Mouse (Mus musculus) bone marrow macrophage, adult 2 months (primary cell): ENCODE data around the gene Ms4a10. TPM values are rescaled to one million over a fixed set of nuclear protein-coding genes. Genes with fewer than 3 reads are reported as not detected.

ENCODE experiments used
- H3K27ac ChIP-seq: 2 replicates; pipeline ENCODE4 v1.5.1; 2012; ENCODE audit warnings: low read depth, low read length; ENCODE audit not compliant: insufficient read depth
- H3K4me1 ChIP-seq: 2 replicates; pipeline ENCODE4 v1.6.1; 2012; ENCODE audit warnings: low read length; ENCODE audit not compliant: control insufficient read depth, insufficient read depth
- H3K4me3 ChIP-seq: 2 replicates; pipeline ENCODE4 v1.5.1; 2012; ENCODE audit warnings: mild to moderate bottlenecking, low read length, moderate library complexity; ENCODE audit not compliant: insufficient read depth
- CTCF ChIP-seq: IDR thresholded peaks from 2 replicates; pipeline ENCODE4 v1.5.1; 2012; ENCODE audit warnings: low read depth, mild to moderate bottlenecking, low read length, moderate library complexity
- POLR2A ChIP-seq: IDR thresholded peaks from 2 replicates; pipeline ENCODE4 v1.6.1; 2012; ENCODE audit warnings: mild to moderate bottlenecking, low read depth, low read length, borderline replicate concordance
- polyA plus RNA-seq: library from polyadenylated mRNA; stranded (reverse); fragments of >200 nt; gene quantifications from 2 replicates; pipeline ENCODE4 v1.2.4, GENCODE M21; 2012; ENCODE audit not compliant: missing spikeins, insufficient read depth, insufficient read length

Gene Ms4a10
- polyA plus RNA-seq, 1 experiment = not detected

GRCm38 (mm10) chr19:10984551-10984950, 10.1 kb upstream of the Ms4a10 start:
- no peak overlapping the region for H3K27ac ChIP-seq

GRCm38 (mm10) chr19:10983146-10983545, 8.7 kb upstream of the Ms4a10 start:
- TF ChIP-seq POLR2A (no peak), CTCF (peak; percentile 16; the same call in 1 of the 2 replicates)
- H3K4me1 ChIP-seq = peaks cover 7% of the 10 kb centered on the region
- H3K4me3 ChIP-seq = no peak overlapping the region
- no peak overlapping the region for H3K27ac ChIP-seq

More at GRCm38 (mm10) chr19:10984551-10984950, 10.1 kb upstream of the Ms4a10 start:
- Histone ChIP-seq H3K4me1 (peaks cover 5% of the 10 kb centered on the region), H3K4me3 (no peak overlapping the region)
- TF ChIP-seq CTCF (no peak), POLR2A (no peak)

- peak overlapping the region; percentile 51 for H3K4me3 ChIP-seq
- TF ChIP-seq CTCF (no peak), POLR2A (no peak)
- H3K4me1 ChIP-seq = peaks cover 7% of the 10 kb centered on the region
- no peak overlapping the region for H3K27ac ChIP-seq
Observed at GRCm38 (mm10) chr19:10980210-10980609, 5.7 kb upstream of the Ms4a10 start.

GRCm38 (mm10) chr19:10979184-10980168, 5.0 kb upstream of the Ms4a10 start:
- peak; percentile 89 for TF ChIP-seq CTCF
- no peak for TF ChIP-seq POLR2A
- peak overlapping the region; percentile 51 for H3K4me3 ChIP-seq
- H3K4me1 ChIP-seq = peaks cover 7% of the 10 kb centered on the region
- no peak overlapping the region for H3K27ac ChIP-seq

GRCm38 (mm10) chr19:10976318-10976717, 1.8 kb upstream of the Ms4a10 start:
- no peak overlapping the region for H3K4me3 ChIP-seq
- TF ChIP-seq POLR2A = no peak
- H3K27ac ChIP-seq = no peak overlapping the region
- peaks cover 7% of the 10 kb centered on the region for H3K4me1 ChIP-seq

- H3K4me1 ChIP-seq = peaks cover 6% of the 10 kb centered on the region
- no peak overlapping the region for H3K4me3 ChIP-seq
- TF ChIP-seq POLR2A (no peak), CTCF (no peak)
- H3K27ac ChIP-seq = no peak overlapping the region
Observed at GRCm38 (mm10) chr19:10975187-10975586, 717 bp upstream of the Ms4a10 start.

- TF ChIP-seq POLR2A (no peak), CTCF (no peak)
- Histone ChIP-seq H3K27ac (no peak overlapping the region), H3K4me1 (no peaks in the 10 kb centered on the region), H3K4me3 (no peak overlapping the region)
Observed at GRCm38 (mm10) chr19:10973187-10973586, 1.3 kb downstream of the Ms4a10 start.

GRCm38 (mm10) chr19:10972660-10973059, 1.8 kb downstream of the Ms4a10 start:
- TF ChIP-seq CTCF (no peak), POLR2A (no peak)

GRCm38 (mm10) chr19:10970457-10970856, 4.0 kb downstream of the Ms4a10 start:
- H3K4me1 ChIP-seq = no peaks in the 10 kb centered on the region

More at GRCm38 (mm10) chr19:10972660-10973059, 1.8 kb downstream of the Ms4a10 start:
- Histone ChIP-seq H3K27ac (no peak overlapping the region), H3K4me1 (no peaks in the 10 kb centered on the region), H3K4me3 (no peak overlapping the region)

GRCm38 (mm10) chr19:10968578-10968977, 5.9 kb downstream of the Ms4a10 start:
- TF ChIP-seq CTCF (no peak), POLR2A (no peak)
- Histone ChIP-seq H3K4me1 (no peaks in the 10 kb centered on the region), H3K27ac (no peak overlapping the region), H3K4me3 (no peak overlapping the region)

More at GRCm38 (mm10) chr19:10970457-10970856, 4.0 kb downstream of the Ms4a10 start:
- H3K4me3 ChIP-seq = no peak overlapping the region
- no peak overlapping the region for H3K27ac ChIP-seq
- TF ChIP-seq POLR2A (no peak), CTCF (no peak)
